Mouse (Mus musculus) CH12.LX (cell line): ENCODE measurements around the gene Rnf128.

ENCODE experiments used
- E2F4 ChIP-seq: IDR thresholded peaks from 2 replicates; pipeline ENCODE4 v1.6.1; 2011; ENCODE audit warnings: low read depth, low read length, improper control_type of control experiment; ENCODE audit not compliant: insufficient replicate concordance
- HCFC1 ChIP-seq: IDR thresholded peaks from 2 replicates; pipeline ENCODE4 v1.6.1; 2012; ENCODE audit warnings: low read depth, mild to moderate bottlenecking, inconsistent platforms, low read length, improper control_type of control experiment
- MXI1 ChIP-seq: IDR thresholded peaks from 2 replicates; pipeline ENCODE4 v1.6.1; 2011; ENCODE audit warnings: mild to moderate bottlenecking, low read depth, low read length, improper control_type of control experiment
- NELFE ChIP-seq: IDR thresholded peaks from 2 replicates; pipeline ENCODE4 v1.6.1; 2011; ENCODE audit warnings: low read depth, low read length, improper control_type of control experiment

DNA sequence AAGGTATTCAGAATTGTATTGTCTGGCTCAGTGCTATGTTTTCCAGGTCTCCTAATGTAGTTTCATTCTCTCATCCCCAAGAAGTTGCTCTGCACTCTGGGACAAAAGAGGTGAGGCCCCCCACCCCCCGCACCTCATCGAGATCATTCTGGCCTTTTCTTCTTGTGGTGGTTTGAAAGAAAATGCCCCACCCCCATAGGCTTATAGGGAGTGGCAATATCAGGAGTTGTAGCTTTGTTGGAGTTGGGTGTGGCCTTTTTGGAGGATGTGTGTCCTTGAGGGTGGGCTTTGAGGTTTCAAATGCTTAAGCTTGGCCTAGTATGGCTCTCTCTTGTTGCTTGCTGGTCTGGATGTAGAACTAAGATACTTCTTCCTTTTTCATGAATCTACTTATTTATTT, 47.0 kb upstream of the Rnf128 start:
- TF ChIP-seq NELFE (no peak), E2F4 (no peak), MXI1 (no peak), HCFC1 (no peak)
